Mouse (Mus musculus) heart, postnatal 0 days (tissue): Measurements from ENCODE around the gene Inava. TPM values are rescaled to one million over a fixed set of nuclear protein-coding genes. Genes with fewer than 3 reads are reported as not detected.

Source experiments
- ATAC-seq: fragments of 200-750 bp; cut with Nextera tagmentation; 2 replicates; pipeline ENCODE4 v1.8.0; 2017; ENCODE audit warnings: low read depth, moderate number of reproducible peaks, moderate library complexity; ENCODE audit not compliant: insufficient read depth
- DNase-seq: peaks from one replicate; pipeline ENCODE4 v3.0.0-alpha.2; 2016; ENCODE audit warnings: low spot score
- H3K27ac ChIP-seq: fragments of 300-500 bp; sonication (generic); 2 replicates; pipeline ENCODE4 v1.5.1; 2014; ENCODE audit warnings: low read depth, mild to moderate bottlenecking
- H3K27me3 ChIP-seq: fragments of 300-500 bp; sonication (generic); 2 replicates; pipeline ENCODE4 v1.6.1; 2014; ENCODE audit warnings: low read length, mixed read lengths; ENCODE audit not compliant: control insufficient read depth, insufficient read depth
- H3K36me3 ChIP-seq: fragments of 300-500 bp; sonication (generic); replicated peaks from 2 replicates; pipeline ENCODE4 v1.6.1; 2014; ENCODE audit warnings: low read length, mixed read lengths; ENCODE audit not compliant: control insufficient read depth, insufficient read depth
- H3K4me1 ChIP-seq: fragments of 300-500 bp; sonication (generic); 2 replicates; pipeline ENCODE4 v1.6.1; 2014; ENCODE audit warnings: antibody characterized with exemption; ENCODE audit not compliant: control insufficient read depth, insufficient read depth
- H3K4me2 ChIP-seq: fragments of 300-500 bp; sonication (generic); 2 replicates; pipeline ENCODE4 v1.6.1; 2014; ENCODE audit warnings: low read depth, mild to moderate bottlenecking, low read length, moderate library complexity
- H3K4me3 ChIP-seq: fragments of 300-500 bp; sonication (generic); 2 replicates; pipeline ENCODE4 v1.5.1; 2014; ENCODE audit warnings: low read depth, low read length
- H3K9ac ChIP-seq: fragments of 300-500 bp; sonication (generic); replicated peaks from 2 replicates; pipeline ENCODE4 v1.6.1; 2014; ENCODE audit warnings: low read depth, low read length, mixed read lengths
- H3K9me3 ChIP-seq: fragments of 300-500 bp; sonication (generic); replicated peaks from 2 replicates; pipeline ENCODE4 v1.6.1; 2016; ENCODE audit warnings: low read length; ENCODE audit not compliant: control insufficient read depth
- CTCF ChIP-seq: IDR thresholded peaks from 2 replicates; pipeline ENCODE4 v1.5.1; 2016; ENCODE audit warnings: antibody characterized with exemption, control low read depth, low read depth
- EP300 ChIP-seq: IDR thresholded peaks from 2 replicates; pipeline ENCODE4 v1.6.1; 2016; ENCODE audit warnings: antibody characterized with exemption, low read depth
- WGBS: fragments of 180-500 bp; shearing (Covaris S2); extraction: QIAGEN DNeasy Blood & Tissue Kit; methylation state at CpG from one replicate; pipeline ENCODE4 v1.1.7; 2014; 5-methylcytosine and 5-hydroxymethylcytosine counted together
- polyA plus RNA-seq: library from polyadenylated mRNA; unstranded; fragments of >200 nt; fragmentation: Nextera tagmentation; extraction: Ambion mirVana; gene quantifications from 2 replicates; pipeline ENCODE4 v1.2.1, GENCODE M21; 2015
- total RNA-seq: library from RNA; depleted of rRNA; stranded (reverse); fragments of >200 nt; gene quantifications from 2 replicates; pipeline ENCODE4 v1.2.3, GENCODE M21; 2014; ENCODE audit warnings: low replicate concordance

The Inava gene
- total and polyA plus RNA-seq, 2 experiments from 2014 or later: 0.42 TPM; not detected in 1

DNA sequence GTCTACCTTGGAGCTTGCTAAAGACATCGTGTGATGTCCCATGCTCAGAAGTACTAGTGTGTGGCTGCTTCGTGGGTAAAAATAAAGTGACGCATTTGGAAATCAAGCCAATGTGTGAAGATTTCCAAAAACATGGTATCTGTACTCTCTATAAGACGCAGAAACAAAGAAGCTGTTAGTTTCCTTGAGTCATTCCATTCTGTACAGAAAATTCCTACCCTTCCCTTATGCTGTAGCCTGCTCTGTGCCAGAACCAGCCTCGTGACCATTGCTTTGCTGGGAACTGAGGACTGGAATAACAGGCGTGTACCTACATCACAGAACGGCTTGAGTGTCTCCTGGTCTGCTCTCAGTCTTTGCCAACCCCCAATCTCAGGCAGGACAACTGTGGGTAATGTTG is 7.7 kb upstream of the Inava start:
- no peak overlapping the region for H3K4me3 ChIP-seq
- no peak for DNase-seq
- TF ChIP-seq EP300 (no peak), CTCF (no peak)
- no peak overlapping the region for H3K27ac ChIP-seq
- H3K4me1 ChIP-seq: no peaks in the 10 kb centered on the region
- no peak overlapping the region for H3K4me2 ChIP-seq
- ATAC-seq: no peak
- 75% methylated on average over 7 of the region's 7 CpGs for whole genome bisulfite sequencing
- H3K27me3 ChIP-seq: no peaks in the 10 kb centered on the region
- H3K9me3 ChIP-seq: no peaks in the 10 kb centered on the region
- no peaks in the 10 kb centered on the region for H3K36me3 ChIP-seq
- no peak overlapping the region for H3K9ac ChIP-seq

DNA sequence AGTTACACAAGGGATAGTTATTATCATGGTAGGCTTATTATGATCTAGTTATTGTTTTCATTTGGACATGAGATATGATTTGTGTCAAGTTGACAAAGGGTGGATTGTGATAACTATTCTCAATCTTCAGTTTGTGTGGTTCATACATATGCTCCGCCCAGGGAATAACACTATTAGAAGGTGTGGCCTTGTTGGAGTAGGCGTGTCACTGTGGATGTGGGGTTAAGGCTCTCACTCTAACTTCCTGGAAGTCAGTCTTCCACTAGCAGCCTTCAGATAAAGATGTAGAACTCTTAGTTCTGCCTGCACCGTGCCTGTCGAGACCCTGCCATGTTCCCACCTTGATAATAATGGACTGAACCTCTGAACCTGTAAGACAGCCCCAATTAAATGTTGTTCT is 4.4 kb upstream of the Inava start:
- TF ChIP-seq CTCF (no peak), EP300 (no peak)
- ATAC-seq (no peak), DNase-seq (no peak)
- Histone ChIP-seq H3K9me3 (no peaks in the 10 kb centered on the region), H3K36me3 (no peaks in the 10 kb centered on the region), H3K4me2 (no peak overlapping the region), H3K27me3 (peaks cover 22% of the 10 kb centered on the region), H3K9ac (no peak overlapping the region), H3K4me3 (no peak overlapping the region), H3K27ac (no peak overlapping the region), H3K4me1 (peaks cover 12% of the 10 kb centered on the region)
- 73% methylated on average over 4 of the region's 4 CpGs for WGBS

DNA sequence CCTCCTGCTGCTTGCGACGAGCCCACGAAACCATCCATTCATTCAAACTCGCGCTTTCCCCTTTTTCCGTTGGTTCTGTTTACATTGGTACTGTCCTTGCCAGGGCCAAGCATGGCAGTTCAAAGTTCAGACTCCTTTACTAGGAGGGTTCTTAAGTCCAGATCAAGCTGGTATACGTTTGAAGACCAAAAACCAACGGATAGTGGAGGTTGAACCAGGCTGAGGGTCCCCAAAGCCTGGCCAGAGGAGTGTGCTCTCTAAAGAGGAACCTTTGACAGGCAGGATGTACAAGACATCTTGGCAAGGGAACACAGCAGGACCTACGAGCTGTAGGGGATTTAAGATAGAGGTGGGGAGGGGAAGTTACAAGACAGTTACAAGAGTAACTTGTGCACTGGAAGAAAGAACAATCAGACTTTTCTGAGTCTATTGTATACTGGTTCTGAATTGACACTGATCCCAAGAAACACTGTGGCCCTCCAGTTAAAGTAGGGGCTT is 580 bp upstream of the Inava start:
- WGBS: 9% methylated on average over 9 of the region's 9 CpGs
- Histone ChIP-seq H3K9ac (no peak overlapping the region), H3K27me3 (peaks cover 56% of the 10 kb centered on the region), H3K9me3 (no peaks in the 10 kb centered on the region), H3K4me3 (peak overlapping the region; percentile 54), H3K4me2 (peak overlapping the region; percentile 83), H3K36me3 (no peaks in the 10 kb centered on the region), H3K4me1 (peaks cover 13% of the 10 kb centered on the region), H3K27ac (no peak overlapping the region)
- DNase-seq: no peak
- no peak for ATAC-seq
- TF ChIP-seq CTCF (peak; percentile 17; the same call in 1 of the 2 replicates), EP300 (no peak)

DNA sequence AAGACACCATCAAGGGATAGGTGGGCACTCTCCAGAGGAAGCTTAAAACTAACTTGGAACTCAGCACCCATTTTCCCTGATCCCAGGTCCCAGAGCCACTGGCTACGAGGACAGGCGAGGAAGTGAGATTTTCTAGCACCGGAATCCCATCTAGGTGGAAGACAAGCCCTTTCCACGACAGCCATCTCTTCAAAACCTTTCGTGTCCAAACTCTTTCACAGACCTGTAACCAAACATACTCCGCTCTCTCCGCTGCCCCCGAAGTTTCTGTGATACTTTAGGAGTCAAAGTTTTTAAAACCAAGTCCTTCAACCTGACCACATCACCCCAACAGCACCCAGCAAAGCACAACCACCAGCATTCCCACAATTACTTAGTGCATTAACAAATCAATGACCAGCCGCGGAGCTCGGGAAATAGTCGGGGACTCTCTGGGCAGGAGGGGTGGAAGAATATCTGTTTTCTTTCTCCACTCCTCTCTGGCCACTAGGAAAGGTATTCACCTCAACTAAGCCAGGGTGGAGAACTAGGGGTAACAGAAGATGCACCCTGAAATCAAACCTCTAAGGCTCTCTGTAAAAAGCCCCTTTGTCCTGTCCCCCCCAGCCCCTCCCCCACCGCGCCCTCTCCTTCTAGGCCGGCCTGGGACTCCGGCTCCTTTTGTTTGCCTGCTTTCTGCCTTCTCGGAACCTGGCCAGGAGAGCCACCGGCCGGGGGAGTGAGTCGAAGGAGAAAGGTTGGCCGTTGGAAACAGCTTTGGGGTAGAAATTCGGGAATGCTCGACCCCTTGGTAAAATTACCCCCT is 876 bp downstream of the Inava start:
- no peak for ATAC-seq
- Histone ChIP-seq H3K4me3 (peak overlapping the region; percentile 54), H3K9ac (no peak overlapping the region), H3K9me3 (no peaks in the 10 kb centered on the region), H3K27ac (no peak overlapping the region), H3K36me3 (no peaks in the 10 kb centered on the region), H3K27me3 (peaks cover 62% of the 10 kb centered on the region), H3K4me2 (peak overlapping the region; percentile 83), H3K4me1 (peaks cover 13% of the 10 kb centered on the region)
- DNase-seq: no peak
- WGBS: 7% methylated on average over 23 of the region's 23 CpGs
- TF ChIP-seq CTCF: no peak
- TF ChIP-seq EP300: no peak

DNA sequence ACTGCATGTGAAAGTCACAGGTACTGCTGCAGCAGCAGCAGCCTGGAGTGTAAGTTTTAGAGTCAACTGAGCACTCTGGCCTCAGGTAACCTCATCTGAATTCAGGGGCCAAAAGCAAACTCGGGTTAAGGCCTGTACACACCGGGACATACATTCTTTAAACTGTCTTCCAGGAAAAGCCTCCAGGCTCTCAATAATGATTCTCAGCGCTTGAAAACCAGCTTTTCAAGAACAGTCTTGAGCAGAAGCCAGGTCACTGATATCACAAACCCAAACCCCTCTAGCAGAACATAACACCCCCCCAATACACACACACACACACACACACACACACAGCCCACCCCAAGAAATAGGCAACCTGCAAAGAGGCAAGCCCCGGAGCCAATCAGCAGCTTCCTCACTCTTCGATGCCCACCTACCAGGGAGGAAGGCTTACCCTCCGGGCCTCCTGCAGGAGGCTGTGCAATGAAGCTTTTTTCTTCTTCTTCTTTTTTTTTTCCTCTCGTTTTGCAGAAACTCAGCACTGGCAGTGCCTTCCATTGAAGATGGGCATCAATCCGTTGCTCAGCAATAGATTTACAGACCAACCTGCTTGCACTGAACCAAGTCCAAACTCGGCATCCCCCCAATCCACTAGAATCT is 1.7 kb downstream of the Inava start:
- WGBS: 18% methylated on average over 9 of the region's 9 CpGs
- Histone ChIP-seq H3K4me2 (no peak overlapping the region; the same call in 1 of the 2 replicates), H3K27ac (no peak overlapping the region), H3K27me3 (peaks cover 64% of the 10 kb centered on the region), H3K9ac (no peak overlapping the region), H3K36me3 (no peaks in the 10 kb centered on the region), H3K4me3 (no peak overlapping the region), H3K4me1 (peaks cover 13% of the 10 kb centered on the region), H3K9me3 (no peaks in the 10 kb centered on the region)
- no peak for TF ChIP-seq CTCF
- no peak for TF ChIP-seq EP300
- DNase-seq (no peak), ATAC-seq (no peak)
